Mouse (Mus musculus): ENCODE measurements around the gene Plekhh1.

GRCm38 (mm10) chr12:79104544-79104943 is 75.6 kb downstream of the Plekhh1 start:
- TF ChIP-seq CTCF (IDR thresholded peaks at IDR 0.05; ENCODE audit: borderline replicate concordance, insufficient read depth, low read depth, low read length) (no peak), POLR2A (IDR thresholded peaks at IDR 0.05; ENCODE audit: borderline replicate concordance, insufficient read depth, low read length) (no peak)

All from cerebellum, adult 2 months (tissue).